Mouse (Mus musculus): ENCODE data around the gene Ccn1.

Ccn1 gene

DNA sequence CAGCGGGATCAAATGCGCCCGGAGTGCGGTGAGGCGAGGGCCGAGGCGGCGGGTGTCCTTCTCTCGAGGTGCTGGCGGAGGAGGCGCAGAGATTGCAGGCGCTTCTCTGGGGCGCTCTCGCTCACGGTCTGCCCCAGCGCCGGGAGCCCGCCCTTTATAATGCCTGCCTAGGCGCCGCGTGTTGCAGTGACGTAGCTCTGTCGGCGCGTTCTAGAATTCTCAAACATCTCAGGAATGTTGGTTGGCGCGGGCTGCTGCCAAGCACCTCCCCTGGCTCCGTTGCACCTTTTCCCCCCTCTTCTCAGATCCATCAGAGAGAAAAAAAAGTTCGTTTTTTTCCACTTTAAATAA lies at the start of gene Ccn1:
Gene Ccn1 (minus strand): TSS at position 130 of the 351 bp plus-strand sequence.
- no peak for DNase-seq (ENCODE audit: low spot score)

DNA sequence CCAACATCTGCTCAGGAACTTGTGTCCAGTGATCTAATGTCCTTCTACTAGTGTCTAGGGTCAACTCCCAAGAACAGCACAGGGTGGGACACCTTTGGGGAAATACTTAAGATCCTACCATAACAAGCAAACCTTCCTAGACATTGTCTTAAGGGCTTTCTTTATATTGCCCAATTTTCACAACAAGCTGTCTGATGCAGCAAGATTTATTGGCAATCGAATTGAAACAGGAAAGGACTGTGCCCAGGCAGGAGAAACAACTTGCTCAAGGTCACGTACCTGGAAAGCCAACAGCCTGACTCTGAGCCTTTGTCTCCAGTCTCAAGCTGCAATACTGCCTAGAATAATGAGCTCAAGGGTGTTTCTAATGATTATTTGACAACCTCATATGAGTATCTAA lies 43.6 kb upstream of the Ccn1 start:
- DNase-seq (ENCODE audit: low spot score): no peak

DNA sequence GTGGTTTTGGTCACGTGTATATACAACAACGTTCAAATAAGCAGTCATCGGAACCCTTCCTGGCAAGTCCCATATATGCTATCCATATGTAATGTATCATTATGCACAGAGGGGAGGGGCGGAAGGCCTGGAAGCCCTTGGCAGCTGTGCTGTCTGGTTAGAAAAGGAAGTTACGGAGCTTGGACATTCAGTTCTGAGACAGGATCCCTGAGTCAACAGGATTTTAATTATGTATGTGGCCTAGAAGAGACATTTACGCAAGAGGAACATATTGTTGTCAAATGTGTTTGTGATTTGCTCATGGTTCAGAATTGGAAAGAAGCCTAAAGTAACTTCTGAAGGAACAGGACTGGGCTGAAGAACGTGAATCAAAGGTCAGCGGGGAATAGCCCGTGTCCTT lies 42.3 kb upstream of the Ccn1 start:
- no peak for DNase-seq (ENCODE audit: low spot score)

DNA sequence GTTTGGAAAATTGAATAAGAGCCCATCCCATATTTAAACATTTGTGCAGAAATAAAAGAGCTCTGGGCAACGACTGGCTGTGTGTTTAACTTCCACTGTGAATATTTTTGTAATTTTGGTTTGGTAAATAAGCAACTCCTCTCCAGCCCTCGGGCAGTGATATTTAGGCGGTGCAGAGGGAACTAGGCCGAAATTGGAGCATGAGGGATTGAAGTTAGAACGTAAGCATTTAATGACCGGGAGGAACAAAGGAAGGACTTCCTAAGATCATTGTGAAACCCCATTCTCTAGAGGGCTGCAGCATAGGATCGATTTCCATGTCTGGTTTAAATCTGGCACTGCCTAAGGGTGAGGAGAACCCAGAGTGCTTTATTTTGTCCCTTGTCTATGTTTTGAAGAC lies 41.6 kb upstream of the Ccn1 start:
- no peak for DNase-seq (ENCODE audit: low spot score)

DNA sequence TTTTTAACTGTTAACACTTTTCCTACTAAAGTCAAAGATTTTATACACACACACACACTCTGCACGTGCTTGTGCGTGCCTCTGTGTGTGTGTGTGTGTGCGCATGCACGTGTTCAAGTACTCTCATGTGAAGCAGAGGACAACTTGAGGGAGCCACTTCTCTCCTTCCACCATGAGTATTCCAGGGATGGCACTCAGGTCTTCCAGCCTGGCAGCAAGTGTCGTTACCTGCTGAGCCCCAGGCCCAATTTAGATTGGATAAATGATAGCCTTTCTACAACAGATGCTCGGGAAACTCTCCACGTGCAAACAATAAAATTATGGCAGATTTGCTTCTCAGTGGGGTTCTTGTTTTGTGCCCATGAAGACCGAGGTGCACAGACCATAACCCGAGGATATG lies 39.5 kb upstream of the Ccn1 start:
- no peak for DNase-seq (ENCODE audit: low spot score)

DNA sequence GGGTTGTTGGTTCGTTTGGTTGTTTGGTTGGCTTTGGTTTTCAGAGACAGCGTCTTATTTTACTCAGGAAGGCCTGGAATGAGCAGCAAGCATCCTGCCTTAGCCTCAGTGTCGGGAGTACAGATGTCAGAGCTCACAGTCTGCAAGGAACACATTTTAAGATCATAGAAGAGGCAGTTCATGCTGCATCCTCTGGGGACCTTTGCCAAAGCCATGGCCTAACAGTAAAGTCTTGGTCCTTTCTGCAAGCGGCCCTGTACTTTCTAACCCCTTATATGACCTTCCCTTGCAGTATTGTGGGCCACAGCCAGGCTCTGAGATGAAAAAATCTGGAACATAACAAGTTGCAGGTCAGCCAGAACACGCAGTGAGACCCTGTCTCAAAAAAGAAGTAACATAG lies 38.1 kb upstream of the Ccn1 start:
- no peak for DNase-seq (ENCODE audit: low spot score)

DNA sequence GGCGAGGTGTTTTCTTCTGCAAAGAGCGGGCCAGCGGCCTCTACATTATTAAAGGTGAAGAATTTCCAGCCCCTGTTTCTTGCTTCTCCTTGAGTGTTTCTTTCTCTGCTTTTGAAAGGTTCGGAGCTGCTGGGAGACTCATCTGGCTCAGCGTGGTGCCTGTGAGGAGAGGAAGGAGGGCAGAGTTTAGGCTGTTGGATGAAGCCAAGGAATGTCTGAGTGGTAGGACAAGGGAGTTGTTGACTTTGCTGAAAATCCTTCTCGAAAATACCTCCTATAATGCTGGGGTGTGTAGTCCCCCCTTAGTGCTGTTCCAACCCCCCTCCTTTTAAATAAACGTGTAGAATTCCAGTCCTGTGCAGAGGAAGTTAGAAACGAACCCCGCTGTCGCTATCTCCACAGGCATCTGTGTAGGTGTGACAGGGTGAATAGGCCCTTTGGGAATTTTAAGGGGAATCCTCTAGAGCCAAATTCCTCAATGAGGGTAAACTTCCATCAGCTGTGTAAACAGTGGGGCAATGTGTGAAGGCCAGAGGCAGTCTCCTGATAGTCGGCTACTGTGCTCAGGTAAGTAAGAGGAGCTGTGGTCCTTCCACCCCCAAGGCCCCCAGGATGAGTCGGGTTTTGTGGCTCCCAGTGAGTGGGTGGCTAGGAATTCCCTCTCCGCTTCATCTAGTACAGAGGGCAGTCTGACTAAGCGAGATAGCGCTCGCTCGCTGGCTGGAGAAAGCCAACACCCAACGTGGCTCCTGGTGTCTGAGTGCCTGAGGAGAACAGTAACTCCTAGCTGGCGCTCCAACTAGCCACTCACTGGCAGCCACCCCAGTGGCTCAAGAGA lies 35.0 kb upstream of the Ccn1 start:
- no peak for DNase-seq (ENCODE audit: low spot score)

DNA sequence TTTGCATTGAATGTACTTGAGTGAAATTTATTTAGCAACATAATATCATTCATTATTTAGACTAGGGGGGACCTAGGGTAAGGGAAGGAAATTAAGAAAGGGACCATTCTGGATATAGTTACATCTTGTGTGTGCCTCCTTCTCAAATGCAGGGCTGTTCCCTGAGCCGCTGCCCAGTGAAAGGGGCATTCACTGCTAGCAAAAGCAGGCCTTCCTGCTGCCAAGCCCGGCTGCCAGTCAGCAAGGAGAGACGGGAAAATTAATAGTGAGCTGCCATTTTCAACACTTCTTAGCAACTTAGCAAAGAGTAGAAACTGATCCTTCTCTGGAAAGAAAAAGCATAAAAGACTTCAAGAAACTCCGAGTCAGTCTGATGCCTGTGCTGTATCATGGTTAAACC lies 34.4 kb upstream of the Ccn1 start:
- no peak for DNase-seq (ENCODE audit: low spot score)

DNA sequence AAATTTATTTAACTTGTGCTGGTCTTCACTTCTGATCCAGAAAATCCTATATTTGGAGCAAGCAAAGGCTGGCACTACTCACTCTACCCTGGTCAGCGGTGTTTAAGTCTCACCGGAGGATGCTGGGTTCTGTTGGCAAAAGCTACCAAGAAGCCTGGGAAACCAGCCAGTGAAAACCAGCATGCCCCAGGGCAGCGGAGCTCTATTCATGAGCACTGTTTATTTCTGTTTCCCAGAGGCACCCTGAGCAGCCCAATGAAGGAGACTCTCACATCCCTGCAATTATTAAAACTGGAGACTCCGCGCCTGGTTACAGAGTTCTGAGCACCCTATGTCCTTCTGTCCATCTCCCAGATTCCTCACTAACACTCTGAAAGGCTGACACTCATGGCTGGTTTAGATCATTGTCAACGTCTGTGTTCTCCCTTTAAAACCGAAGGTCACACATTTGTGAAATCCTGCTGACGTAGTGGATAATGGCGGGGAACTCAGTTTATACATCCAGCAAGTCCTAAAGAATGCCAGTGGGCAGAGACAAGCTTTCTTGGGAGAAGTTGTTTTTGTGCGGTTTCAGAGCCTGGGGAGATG lies 31.7 kb upstream of the Ccn1 start:
- no peak for DNase-seq (ENCODE audit: low spot score)

DNA sequence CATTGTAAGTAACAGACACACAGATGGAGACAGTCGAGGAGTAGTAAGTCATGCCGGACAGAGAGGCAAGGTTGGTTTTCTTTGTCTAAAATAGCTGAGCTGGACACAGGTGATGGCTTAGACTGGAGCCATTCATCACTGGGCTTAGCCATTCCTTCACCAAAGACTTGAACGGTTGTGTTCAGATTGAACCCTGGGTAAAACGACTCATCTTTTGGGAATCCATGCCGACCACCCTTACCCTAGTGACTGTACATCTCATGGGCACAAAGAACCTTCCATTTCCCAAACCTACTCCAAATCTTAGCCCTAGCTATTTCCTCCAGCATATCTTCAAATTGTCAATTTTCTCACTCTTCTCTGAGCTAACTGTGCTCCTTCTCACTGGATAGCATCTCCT lies 30.9 kb upstream of the Ccn1 start:
- DNase-seq (ENCODE audit: low spot score): no peak

DNA sequence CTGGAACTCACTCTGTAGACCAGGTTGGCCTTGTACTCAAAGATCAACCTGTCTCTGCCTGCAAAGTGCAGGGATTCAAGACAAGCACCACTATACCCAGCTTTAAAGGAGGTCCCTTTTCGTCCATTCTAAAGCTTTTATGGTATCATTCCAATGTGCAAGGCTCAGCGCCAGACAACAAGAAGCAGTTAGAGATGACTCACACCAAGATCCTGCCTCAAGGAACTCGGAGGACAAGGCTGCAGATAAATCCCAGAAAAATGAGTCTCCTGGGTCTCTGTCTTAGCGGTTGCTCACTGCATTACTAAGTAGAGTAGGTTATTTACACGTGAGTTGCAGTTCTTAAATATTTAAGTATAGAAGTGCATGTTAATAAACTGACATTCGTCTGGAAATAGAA lies 26.4 kb upstream of the Ccn1 start:
- DNase-seq (ENCODE audit: low spot score): no peak

DNA sequence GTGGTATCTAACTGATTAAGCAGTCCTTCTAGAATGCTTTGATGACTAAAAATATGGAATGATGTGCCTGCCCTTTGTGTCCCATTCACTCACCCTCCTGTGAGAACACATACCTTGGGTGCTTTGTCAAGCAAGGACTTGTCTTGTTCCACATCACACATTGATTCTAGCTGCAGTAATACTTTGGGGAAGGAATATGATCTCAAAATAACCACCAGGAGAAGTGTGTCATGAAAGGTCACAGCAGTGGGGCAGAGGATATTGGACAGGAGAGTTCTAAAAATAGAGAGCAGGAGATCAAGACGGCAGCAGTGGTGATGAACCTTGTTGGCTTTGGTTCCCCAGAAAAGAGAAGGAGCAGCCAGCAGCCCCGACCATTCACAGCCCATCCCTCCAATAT lies 25.0 kb upstream of the Ccn1 start:
- no peak for DNase-seq (ENCODE audit: low spot score)

DNA sequence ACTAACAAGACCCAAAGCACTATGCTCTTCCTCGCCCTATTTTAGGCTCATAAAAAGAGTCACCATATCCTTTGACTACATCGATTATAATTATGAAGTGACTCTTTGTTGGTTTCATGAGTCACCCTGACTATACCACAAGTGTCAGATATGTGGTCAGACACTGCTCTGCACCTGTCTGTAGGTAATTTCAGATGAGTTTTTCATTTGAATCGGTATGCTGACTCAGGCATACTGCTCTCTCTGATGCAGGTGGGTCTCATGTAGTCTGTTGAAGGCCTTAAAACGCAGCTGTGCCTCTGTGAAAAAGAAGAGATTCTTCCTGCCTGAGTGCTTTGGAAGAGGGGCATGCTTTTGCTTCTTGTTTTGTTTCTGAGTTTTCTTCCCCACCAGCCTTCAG lies 16.6 kb upstream of the Ccn1 start:
- DNase-seq (ENCODE audit: low spot score): no peak

DNA sequence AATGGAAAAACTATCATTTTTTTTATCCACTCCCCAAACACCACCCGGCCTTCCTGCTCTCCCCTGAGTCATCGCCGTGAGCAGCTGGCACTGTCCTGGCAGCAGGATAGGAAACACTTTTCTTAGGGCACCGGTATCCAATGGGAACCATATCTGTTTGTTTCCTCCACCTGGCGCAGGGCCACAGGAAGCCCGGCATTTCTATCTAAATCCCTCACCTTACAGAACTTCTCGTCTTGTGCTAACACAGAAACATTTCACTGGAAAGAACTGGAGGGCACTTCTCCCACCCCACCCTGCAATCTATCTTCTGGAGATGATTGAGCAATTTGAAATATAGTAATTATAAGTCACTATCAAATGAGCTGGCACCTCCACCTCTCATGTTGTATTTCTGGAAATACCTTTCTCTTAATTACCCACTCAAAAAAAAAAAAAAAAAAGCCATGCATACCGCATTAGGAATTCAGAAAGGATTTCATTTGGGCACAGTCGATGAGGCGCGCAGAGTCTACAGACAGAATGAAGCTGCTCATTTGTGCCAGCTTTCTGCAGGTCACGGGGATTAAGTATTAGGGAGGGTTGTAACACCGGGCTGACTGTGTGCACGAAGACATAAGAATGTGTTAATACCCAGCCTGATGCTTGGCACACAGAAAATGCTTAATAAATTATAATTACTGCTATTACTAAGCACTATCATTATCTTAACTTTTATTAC lies 7.4 kb upstream of the Ccn1 start:
- no peak for DNase-seq (ENCODE audit: low spot score)

DNA sequence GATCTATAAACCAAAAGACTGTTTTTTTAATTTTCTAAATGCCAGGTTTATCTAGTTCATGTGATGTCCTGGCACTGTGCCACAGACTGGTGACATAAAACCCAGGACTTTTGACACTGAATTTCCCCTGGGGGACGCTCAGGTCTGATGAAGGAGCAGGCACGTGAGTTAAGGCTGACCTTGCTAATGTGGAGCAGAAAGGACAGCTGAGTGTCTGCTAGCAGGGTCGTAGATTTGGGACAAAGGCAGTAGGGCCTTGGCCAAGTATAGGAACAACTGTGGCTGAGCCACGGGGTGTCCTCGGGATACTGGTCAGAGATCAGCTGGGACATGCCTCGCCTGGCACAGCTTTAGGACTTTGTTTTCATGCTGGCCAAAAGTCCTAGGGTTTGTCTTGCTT lies 5.2 kb upstream of the Ccn1 start:
- no peak for DNase-seq (ENCODE audit: low spot score)

DNA sequence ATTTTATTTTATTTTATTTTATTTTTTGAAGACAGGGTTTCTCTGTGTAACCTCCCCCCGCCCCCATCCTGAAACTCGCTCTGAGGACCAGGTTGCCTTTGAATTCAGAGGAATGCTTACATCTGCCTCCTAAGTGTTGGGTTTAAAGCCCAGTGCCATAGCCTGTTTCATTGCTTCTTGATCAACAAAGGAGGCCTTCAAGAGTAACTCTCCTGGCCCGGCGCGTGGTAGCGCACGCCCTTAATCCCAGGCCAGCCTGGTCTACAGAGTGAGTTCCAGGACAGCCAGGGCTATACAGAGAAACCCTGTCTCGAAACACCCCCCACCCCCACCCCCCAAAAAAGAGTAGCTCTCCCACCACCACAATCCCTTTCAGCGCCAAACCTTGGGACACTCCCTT lies 4.2 kb upstream of the Ccn1 start:
- DNase-seq (ENCODE audit: low spot score): no peak

DNA sequence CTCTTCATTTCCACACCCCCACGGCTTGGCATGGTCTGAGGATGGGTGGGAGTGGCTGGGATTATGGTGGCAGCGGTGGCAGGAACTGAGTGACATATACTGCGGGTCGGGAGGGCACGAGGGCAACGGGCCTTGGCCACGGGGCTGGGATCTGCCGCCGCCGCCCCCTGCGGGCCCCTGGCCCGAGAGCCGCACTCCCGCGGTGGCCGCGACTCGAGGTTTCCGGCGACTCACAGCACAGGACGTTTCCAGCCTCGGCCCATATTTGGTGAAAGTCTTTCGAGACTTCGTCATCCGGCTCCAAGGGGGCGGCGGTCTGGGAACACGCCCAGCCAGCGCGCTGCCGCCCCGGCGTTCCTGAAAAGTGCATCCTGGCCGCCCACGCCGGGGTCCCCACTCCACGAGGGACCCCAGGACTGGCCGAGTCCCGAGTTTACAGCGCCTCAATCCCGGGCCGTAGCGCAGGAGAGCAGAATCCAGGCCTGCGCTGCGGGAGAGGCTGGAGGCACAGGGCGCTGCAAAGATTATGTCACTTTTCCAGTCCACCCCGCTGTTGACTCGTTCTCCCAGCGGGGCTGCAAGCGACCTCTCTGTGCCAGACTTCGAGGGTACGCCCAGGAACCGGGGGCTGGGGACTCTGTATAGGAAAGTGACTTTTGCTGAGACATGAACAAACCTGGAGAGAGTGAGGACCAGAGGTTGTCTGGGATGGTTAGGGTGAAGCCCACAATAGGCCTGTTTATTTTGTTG lies 3.6 kb upstream of the Ccn1 start:
- DNase-seq (ENCODE audit: low spot score): no peak

DNA sequence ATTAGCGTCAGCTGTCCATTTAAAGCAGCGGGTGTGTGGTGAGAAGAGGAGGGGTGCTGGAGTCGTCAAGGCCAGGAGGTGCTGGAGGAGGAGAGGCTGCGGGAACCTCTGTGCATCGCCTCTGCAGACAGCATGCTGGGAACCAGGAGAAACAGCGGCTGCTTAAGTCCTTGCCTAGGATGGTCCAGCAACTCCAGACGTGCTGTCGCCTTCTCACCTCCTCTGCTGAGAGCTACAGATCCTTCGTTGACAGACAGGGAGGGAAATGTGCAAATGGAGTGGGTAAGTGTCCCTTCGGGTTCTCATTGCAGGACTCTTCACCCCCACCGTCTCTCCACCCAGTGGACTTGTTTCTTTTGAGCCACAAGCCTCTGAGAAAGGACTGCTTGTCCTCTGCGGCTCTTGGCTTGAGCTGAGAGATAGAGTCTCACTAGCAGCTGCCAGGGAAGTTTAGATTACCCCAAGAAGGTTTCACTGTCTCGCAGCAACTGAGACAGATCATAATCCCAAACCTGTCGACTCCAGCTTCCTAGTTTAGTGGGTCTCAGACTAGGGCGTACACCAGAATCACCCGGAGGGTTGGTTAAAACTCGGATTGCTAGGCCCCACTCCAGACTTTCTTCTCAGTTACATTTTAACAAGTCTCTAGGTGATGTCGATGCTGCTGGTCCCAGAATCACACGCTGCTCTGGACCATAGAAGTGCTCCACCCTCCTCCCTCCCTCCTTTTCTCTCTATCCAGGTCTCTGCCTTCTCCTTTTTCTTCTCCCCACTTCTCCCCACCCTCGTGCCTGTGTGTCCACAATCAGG lies 2.7 kb upstream of the Ccn1 start:
- DNase-seq (ENCODE audit: low spot score): no peak

DNA sequence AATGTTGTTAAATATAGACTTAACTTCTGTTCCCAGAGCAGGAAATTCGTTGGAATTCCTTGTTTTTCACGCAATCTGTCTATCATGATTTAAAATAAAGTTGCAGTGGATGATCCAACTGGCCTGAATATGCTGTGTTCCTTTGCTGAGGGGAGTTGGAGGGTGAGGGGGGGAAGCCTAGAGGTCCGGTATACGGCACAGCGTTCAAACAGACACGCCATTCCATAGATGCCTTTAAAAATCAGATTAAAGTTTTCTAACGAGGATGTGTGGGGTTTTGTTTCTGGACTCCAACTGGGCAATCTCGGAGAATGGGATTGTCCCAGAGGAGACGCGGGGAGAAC lies 2.2 kb upstream of the Ccn1 start:
- DNase-seq (ENCODE audit: low spot score): no peak

DNA sequence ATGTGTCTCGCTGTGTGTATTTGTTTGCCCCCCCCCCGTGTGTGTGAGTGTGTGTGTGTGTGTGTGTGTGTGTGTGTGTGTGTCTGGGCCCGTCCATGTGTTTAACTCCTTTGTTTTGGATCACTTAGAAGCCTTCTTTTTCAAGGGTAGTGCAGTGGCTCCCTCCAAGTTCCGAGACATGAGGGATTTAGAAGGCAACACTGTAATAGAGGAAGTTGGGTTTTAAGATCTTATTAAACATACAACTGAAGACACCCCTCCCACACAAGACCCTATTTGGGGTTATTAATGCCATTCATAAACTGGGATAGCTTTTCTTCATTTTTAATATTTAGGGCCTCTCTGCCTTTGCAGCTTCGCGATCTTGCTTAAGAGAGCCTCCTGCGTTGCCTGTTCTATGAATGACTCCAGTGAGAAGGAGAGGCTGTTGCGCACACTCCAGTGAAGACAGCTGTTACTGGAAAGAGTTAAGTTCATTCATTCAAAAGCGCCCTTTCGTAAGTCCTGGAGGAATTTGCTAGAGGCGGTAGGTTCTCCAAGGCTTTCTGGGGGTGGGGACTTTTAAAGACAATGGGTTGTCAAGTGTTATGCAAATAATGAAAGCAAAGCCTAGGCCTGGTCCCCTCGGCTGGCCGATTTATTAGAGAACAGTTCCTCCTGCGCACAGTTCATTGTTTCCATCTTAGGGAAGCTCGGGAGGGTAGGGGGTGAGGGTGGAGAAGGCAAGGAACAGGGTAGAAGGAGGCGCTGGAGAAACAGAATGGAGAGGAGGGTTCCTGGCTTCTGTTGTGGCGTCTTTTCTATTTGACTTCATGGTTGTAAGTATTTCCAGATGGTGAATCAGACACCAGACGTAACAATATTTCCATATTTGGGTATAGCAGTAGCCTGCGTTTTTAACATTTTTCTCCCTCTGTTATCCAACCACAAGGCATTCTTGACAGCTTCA lies 1.5 kb upstream of the Ccn1 start:
- no peak for DNase-seq (ENCODE audit: low spot score)

Data from c-Kit-positive CD71-positive TER-119-positive erythroid progenitor cells, embryonic 14.5 days (primary cell).